Mouse (Mus musculus): ENCODE data around the gene 1190005I06Rik. TPM values are rescaled to one million over a fixed set of nuclear protein-coding genes. Genes with fewer than 3 reads are reported as not detected.
A peak's percentile ranks its signal among the peaks of the same experiment; 100 is the strongest.

Gene 1190005I06Rik
- polyA plus RNA-seq, 1 experiment from 2014 or later: 2.8 TPM

GRCm38 (mm10) chr8:120630031-120630430 lies 17.4 kb downstream of the 1190005I06Rik start:
- Histone ChIP-seq H3K36me3 (replicated peaks) (no peaks in the 10 kb centered on the region), H3K9me3 (peaks cover 4% of the 10 kb centered on the region; the same call in 1 of the 2 replicates), H3K4me3 (no peak overlapping the region), H3K27ac (no peak overlapping the region), H3K4me1 (peaks cover 34% of the 10 kb centered on the region), H3K27me3 (ENCODE audit: poor library complexity, severe bottlenecking) (peaks cover 55% of the 10 kb centered on the region)
- 48% methylated on average over 5 of the region's 5 CpGs for WGBS
- DNase-seq (ENCODE audit: extremely low spot score, low spot score): no peak

GRCm38 (mm10) chr8:120627298-120627697 lies 20.1 kb downstream of the 1190005I06Rik start:
- Histone ChIP-seq H3K27ac (no peak overlapping the region), H3K9me3 (no peaks in the 10 kb centered on the region), H3K36me3 (replicated peaks) (no peaks in the 10 kb centered on the region), H3K27me3 (ENCODE audit: poor library complexity, severe bottlenecking) (peaks cover 28% of the 10 kb centered on the region), H3K4me1 (peaks cover 27% of the 10 kb centered on the region), H3K4me3 (no peak overlapping the region)
- WGBS: 91% methylated on average over 5 of the region's 5 CpGs
- DNase-seq (ENCODE audit: extremely low spot score, low spot score): no peak

- H3K27me3 ChIP-seq (ENCODE audit: poor library complexity, severe bottlenecking): peaks cover 20% of the 10 kb centered on the region
- no peak overlapping the region for H3K4me3 ChIP-seq
- H3K27ac ChIP-seq: no peak overlapping the region
- H3K4me1 ChIP-seq: peaks cover 29% of the 10 kb centered on the region
- H3K9me3 ChIP-seq: no peaks in the 10 kb centered on the region
- no peaks in the 10 kb centered on the region for H3K36me3 ChIP-seq (replicated peaks)
- no peak for DNase-seq (ENCODE audit: extremely low spot score, low spot score)
- WGBS: 67% methylated on average over 11 of the region's 11 CpGs
These were observed 21.0 kb downstream of the 1190005I06Rik start for GRCm38 (mm10) chr8:120626461-120626860.

GRCm38 (mm10) chr8:120623608-120624007 lies 23.8 kb downstream of the 1190005I06Rik start:
- no peaks in the 10 kb centered on the region; the same call in 1 of the 2 replicates for H3K27me3 ChIP-seq (ENCODE audit: poor library complexity, severe bottlenecking)
- H3K27ac ChIP-seq: no peak overlapping the region
- H3K4me1 ChIP-seq: peaks cover 39% of the 10 kb centered on the region
- no peak for DNase-seq (ENCODE audit: extremely low spot score, low spot score)
- H3K36me3 ChIP-seq (replicated peaks): no peaks in the 10 kb centered on the region
- WGBS: 27% methylated on average over 2 of the region's 2 CpGs
- H3K9me3 ChIP-seq: no peaks in the 10 kb centered on the region
- no peak overlapping the region for H3K4me3 ChIP-seq

GRCm38 (mm10) chr8:120622161-120622560 lies 25.3 kb downstream of the 1190005I06Rik start:
- H3K4me1 ChIP-seq: peaks cover 54% of the 10 kb centered on the region
- no peaks in the 10 kb centered on the region for H3K36me3 ChIP-seq (replicated peaks)
- H3K27me3 ChIP-seq (ENCODE audit: poor library complexity, severe bottlenecking): peaks cover 5% of the 10 kb centered on the region
- no peak overlapping the region for H3K4me3 ChIP-seq
- no peaks in the 10 kb centered on the region for H3K9me3 ChIP-seq
- no peak for DNase-seq (ENCODE audit: extremely low spot score, low spot score)
- H3K27ac ChIP-seq: peak overlapping the region; percentile 41; the same call in 1 of the 2 replicates
- WGBS: 81% methylated on average over 14 of the region's 14 CpGs

GRCm38 (mm10) chr8:120620441-120620840 lies 27.0 kb downstream of the 1190005I06Rik start:
- H3K36me3 ChIP-seq (replicated peaks): no peaks in the 10 kb centered on the region
- 55% methylated on average over 7 of the region's 7 CpGs for WGBS
- H3K9me3 ChIP-seq: no peaks in the 10 kb centered on the region
- H3K4me3 ChIP-seq: no peak overlapping the region
- H3K4me1 ChIP-seq: peaks cover 71% of the 10 kb centered on the region
- peak overlapping the region; percentile 32 for H3K27ac ChIP-seq
- no peak for DNase-seq (ENCODE audit: extremely low spot score, low spot score)
- H3K27me3 ChIP-seq (ENCODE audit: poor library complexity, severe bottlenecking): peaks cover 5% of the 10 kb centered on the region

- H3K27me3 ChIP-seq (ENCODE audit: poor library complexity, severe bottlenecking): peaks cover 5% of the 10 kb centered on the region
- H3K27ac ChIP-seq: peak overlapping the region; percentile 32
- 73% methylated on average over 11 of the region's 11 CpGs for WGBS
- H3K9me3 ChIP-seq: no peaks in the 10 kb centered on the region
- peaks cover 69% of the 10 kb centered on the region for H3K4me1 ChIP-seq
- H3K4me3 ChIP-seq: no peak overlapping the region
- no peaks in the 10 kb centered on the region for H3K36me3 ChIP-seq (replicated peaks)
- DNase-seq (ENCODE audit: extremely low spot score, low spot score): no peak
These were observed 27.9 kb downstream of the 1190005I06Rik start for GRCm38 (mm10) chr8:120619235-120620180.

GRCm38 (mm10) chr8:120618110-120618509 lies 29.3 kb downstream of the 1190005I06Rik start:
- Histone ChIP-seq H3K36me3 (replicated peaks) (no peaks in the 10 kb centered on the region), H3K27ac (peak overlapping the region; percentile 80), H3K4me3 (no peak overlapping the region), H3K9me3 (no peaks in the 10 kb centered on the region), H3K27me3 (ENCODE audit: poor library complexity, severe bottlenecking) (peaks cover 5% of the 10 kb centered on the region), H3K4me1 (peaks cover 59% of the 10 kb centered on the region)
- DNase-seq (ENCODE audit: extremely low spot score, low spot score): peak; percentile 88
- WGBS: 0% methylated on average over 6 of the region's 6 CpGs

- Histone ChIP-seq H3K36me3 (replicated peaks) (no peaks in the 10 kb centered on the region), H3K27ac (peak overlapping the region; percentile 65), H3K27me3 (ENCODE audit: poor library complexity, severe bottlenecking) (peaks cover 5% of the 10 kb centered on the region), H3K4me3 (peak overlapping the region; percentile 4; the same call in 1 of the 2 replicates), H3K4me1 (peaks cover 56% of the 10 kb centered on the region), H3K9me3 (no peaks in the 10 kb centered on the region)
- WGBS: 12% methylated on average over 7 of the region's 8 CpGs
- DNase-seq (ENCODE audit: extremely low spot score, low spot score): peak; percentile 55
These were observed 30.5 kb downstream of the 1190005I06Rik start for GRCm38 (mm10) chr8:120616663-120617626.

GRCm38 (mm10) chr8:120614491-120614890 lies 32.9 kb downstream of the 1190005I06Rik start:
- Histone ChIP-seq H3K9me3 (no peaks in the 10 kb centered on the region), H3K4me1 (peaks cover 37% of the 10 kb centered on the region), H3K27ac (no peak overlapping the region), H3K27me3 (ENCODE audit: poor library complexity, severe bottlenecking) (peaks cover 24% of the 10 kb centered on the region), H3K36me3 (replicated peaks) (no peaks in the 10 kb centered on the region), H3K4me3 (no peak overlapping the region)
- DNase-seq (ENCODE audit: extremely low spot score, low spot score): no peak
- 92% methylated on average over 3 of the region's 3 CpGs for WGBS

- H3K27ac ChIP-seq: 0 out of 2 replicates have a peak overlapping the region, but pooled peaks have one; percentile 30
- H3K27me3 ChIP-seq (ENCODE audit: poor library complexity, severe bottlenecking): peaks cover 29% of the 10 kb centered on the region
- peaks cover 10% of the 10 kb centered on the region for H3K4me1 ChIP-seq
- H3K9me3 ChIP-seq: no peaks in the 10 kb centered on the region
- WGBS: 90% methylated on average over 6 of the region's 6 CpGs
- no peak for DNase-seq (ENCODE audit: extremely low spot score, low spot score)
- no peak overlapping the region for H3K4me3 ChIP-seq
- no peaks in the 10 kb centered on the region for H3K36me3 ChIP-seq (replicated peaks)
These were observed 36.6 kb downstream of the 1190005I06Rik start for GRCm38 (mm10) chr8:120610824-120611223.

GRCm38 (mm10) chr8:120607885-120608284 lies 39.5 kb downstream of the 1190005I06Rik start:
- 18% methylated on average over 7 of the region's 7 CpGs for WGBS

More at GRCm38 (mm10) chr8:120607885-120608284, 39.5 kb downstream of the 1190005I06Rik start:
- Histone ChIP-seq H3K27me3 (ENCODE audit: poor library complexity, severe bottlenecking) (peaks cover 29% of the 10 kb centered on the region), H3K4me3 (no peak overlapping the region), H3K9me3 (no peaks in the 10 kb centered on the region), H3K27ac (no peak overlapping the region), H3K36me3 (replicated peaks) (no peaks in the 10 kb centered on the region), H3K4me1 (peaks cover 8% of the 10 kb centered on the region)
- DNase-seq (ENCODE audit: extremely low spot score, low spot score): peak; percentile 68

Measured in forebrain, embryonic 10.5 days (tissue).